Comparison of ENCODE assay signal across 17 mouse cellular contexts in genomic region chr8:78096383-78096782, GRCm38 (mm10).
DNase-seq lines count a peak whose midpoint lies in the region; ATAC-seq and TF ChIP-seq lines count a peak whose summit lies in the region.
"Had no signal": no experiment of that assay in that cellular context is flagged by ENCODE, and none has a peak within 500 bp of the region (broad histone marks: within the 10 kb centered on the region; RNA-seq: fewer than 3 reads in every experiment).

No protein-coding gene starts in this region.

- H3K27ac ChIP-seq in forebrain, embryonic 13.5 days: no peak overlapping the region
- H3K27ac ChIP-seq in forebrain, embryonic 10.5 days: no peak overlapping the region
- H3K27ac ChIP-seq in kidney, postnatal 0 days: no peak overlapping the region
- H3K27ac ChIP-seq: limb, embryonic 12.5 days; neural tube, embryonic 12.5 days had no signal

- 75% methylated on average over 5 of the region's 5 CpGs for WGBS in forebrain, embryonic 13.5 days
- WGBS in forebrain, embryonic 10.5 days: 72% methylated on average over 5 of the region's 5 CpGs
- 71% methylated on average over 5 of the region's 5 CpGs for WGBS in kidney, postnatal 0 days

- H3K36me3 ChIP-seq in forebrain, embryonic 13.5 days (ENCODE audit: poor library complexity, severe bottlenecking): no peaks in the 10 kb centered on the region
- H3K36me3 ChIP-seq in forebrain, embryonic 10.5 days (replicated peaks): no peaks in the 10 kb centered on the region
- no peaks in the 10 kb centered on the region for H3K36me3 ChIP-seq in kidney, postnatal 0 days (ENCODE audit: insufficient read depth, low read length)
- H3K36me3 ChIP-seq: limb, embryonic 12.5 days; neural tube, embryonic 12.5 days had no signal

- peaks cover 20% of the 10 kb centered on the region for H3K4me1 ChIP-seq in forebrain, embryonic 13.5 days
- peaks cover 17% of the 10 kb centered on the region for H3K4me1 ChIP-seq in forebrain, embryonic 10.5 days
- H3K4me1 ChIP-seq in kidney, postnatal 0 days (replicated peaks; ENCODE audit: insufficient read depth, low read length): no peaks in the 10 kb centered on the region
- H3K4me1 ChIP-seq: neural tube, embryonic 12.5 days had no signal

- no peak overlapping the region for H3K9ac ChIP-seq in forebrain, embryonic 13.5 days
- no peak overlapping the region for H3K9ac ChIP-seq in kidney, postnatal 0 days (ENCODE audit: low read depth, low read length)
- H3K9ac ChIP-seq: limb, embryonic 12.5 days; neural tube, embryonic 12.5 days had no signal

- TF ChIP-seq CTCF in kidney, postnatal 0 days (IDR thresholded peaks at IDR 0.05; ENCODE audit: low read depth): peak; percentile 51; the same call in 1 of the 2 replicates

- no peaks in the 10 kb centered on the region for H3K27me3 ChIP-seq in forebrain, embryonic 13.5 days
- no peaks in the 10 kb centered on the region for H3K27me3 ChIP-seq in forebrain, embryonic 10.5 days (ENCODE audit: poor library complexity, severe bottlenecking)
- H3K27me3 ChIP-seq in kidney, postnatal 0 days (ENCODE audit: insufficient read depth, low read length): no peaks in the 10 kb centered on the region
- H3K27me3 ChIP-seq: limb, embryonic 12.5 days; neural tube, embryonic 12.5 days had no signal

- ATAC-seq in forebrain, embryonic 13.5 days: 0 out of 2 replicates have a peak, but pooled peaks have one; percentile 38
- no peak for ATAC-seq in kidney, postnatal 0 days (replicated peaks; ENCODE audit: low FRiP score, low read depth)
- ATAC-seq: activated CD4-positive, CD25-positive, alpha-beta regulatory T cell, adult 4 months; inflammation-experienced regulatory T-cells, adult 6 months had no signal

- no peak for DNase-seq in forebrain, embryonic 10.5 days (ENCODE audit: extremely low spot score, low spot score)
- no peak for DNase-seq in kidney, postnatal 0 days (ENCODE audit: low spot score)
- no peak for DNase-seq in kidney, postnatal 25 days
- peak; percentile 40 for DNase-seq in retina, embryonic 14.5 days (ENCODE audit: low spot score)
- no peak for DNase-seq in retina, postnatal 1 day
- DNase-seq in gastrocnemius, postnatal 4 days (ENCODE audit: low spot score in 2 of 2): no peak
- DNase-seq in layer of hippocampus, postnatal 36 days: no peak
- DNase-seq: cerebellum, adult 11-12 months; heart, postnatal 4 days; kidney, postnatal 10 days; midbrain, embryonic 14.5 days; thymus, postnatal 25 days had no signal

- no peak overlapping the region for H3K4me3 ChIP-seq in forebrain, embryonic 13.5 days
- H3K4me3 ChIP-seq in forebrain, embryonic 10.5 days: no peak overlapping the region
- H3K4me3 ChIP-seq in kidney, postnatal 0 days (replicated peaks; ENCODE audit: low read depth, low read length): no peak overlapping the region
- H3K4me3 ChIP-seq: limb, embryonic 12.5 days; neural tube, embryonic 12.5 days had no signal

- H3K9me3 ChIP-seq in forebrain, embryonic 13.5 days (replicated peaks): no peaks in the 10 kb centered on the region
- no peaks in the 10 kb centered on the region for H3K9me3 ChIP-seq in forebrain, embryonic 10.5 days
- H3K9me3 ChIP-seq in kidney, postnatal 0 days (replicated peaks; ENCODE audit: low read length): no peaks in the 10 kb centered on the region
- H3K9me3 ChIP-seq: limb, embryonic 12.5 days; neural tube, embryonic 12.5 days had no signal

- no peak overlapping the region for H3K4me2 ChIP-seq in forebrain, embryonic 13.5 days
- no peak overlapping the region for H3K4me2 ChIP-seq in kidney, postnatal 0 days (ENCODE audit: low read length)
